Mouse (Mus musculus) cerebellum, adult 2 months (tissue): ENCODE results near the gene Ncoa5. TPM values are rescaled to one million over a fixed set of nuclear protein-coding genes. Genes with fewer than 3 reads are reported as not detected.

ENCODE experiments used
- DNase-seq, 2 experiments: peaks; one replicate each; pipeline ENCODE4 v3.0.0; 2021
- H3K27ac ChIP-seq: fragments of 200-500 bp; 2 replicates; pipeline ENCODE4 v1.5.1; 2012; ENCODE audit warnings: low read length, control low read depth, inconsistent platforms; ENCODE audit not compliant: insufficient read depth
- H3K27me3 ChIP-seq: fragments of 200-500 bp; 2 replicates; pipeline ENCODE4 v1.6.1; 2012; ENCODE audit warnings: inconsistent platforms, mild to moderate bottlenecking, low read length, moderate library complexity; ENCODE audit not compliant: control insufficient read depth, insufficient read depth
- H3K4me1 ChIP-seq: fragments of 200-500 bp; 2 replicates; pipeline ENCODE4 v1.6.1; 2011; ENCODE audit warnings: low read length; ENCODE audit not compliant: control insufficient read depth, insufficient read depth
- H3K4me3 ChIP-seq: fragments of 200-500 bp; replicated peaks from 2 replicates; pipeline ENCODE3; 2011; ENCODE audit warnings: mild to moderate bottlenecking, low read depth, low read length, control low read depth; ENCODE audit not compliant: insufficient read depth
- CTCF ChIP-seq: fragments of 200-500 bp; IDR thresholded peaks from 2 replicates; pipeline ENCODE4 v1.5.1; 2011; ENCODE audit warnings: low read depth, mild to moderate bottlenecking, control low read depth, low read length, moderate library complexity, borderline replicate concordance; ENCODE audit not compliant: insufficient read depth
- POLR2A ChIP-seq: fragments of 200-500 bp; IDR thresholded peaks from 2 replicates; pipeline ENCODE4 v1.6.1; 2011; ENCODE audit warnings: low read length, control low read depth, borderline replicate concordance; ENCODE audit not compliant: insufficient read depth
- WGBS: fragments of 180-500 bp; shearing (Covaris S2); methylation state at CpG from one replicate; pipeline ENCODE4 v1.1.7; 2018; 5-methylcytosine and 5-hydroxymethylcytosine counted together
- polyA plus RNA-seq: library from polyadenylated mRNA; depleted of rRNA; stranded (reverse); fragments of >200 nt; gene quantifications from 2 replicates; pipeline ENCODE4 v1.2.3, GENCODE M21; 2012

Gene Ncoa5
- polyA plus RNA-seq, 1 experiment: 54.9 TPM

DNA sequence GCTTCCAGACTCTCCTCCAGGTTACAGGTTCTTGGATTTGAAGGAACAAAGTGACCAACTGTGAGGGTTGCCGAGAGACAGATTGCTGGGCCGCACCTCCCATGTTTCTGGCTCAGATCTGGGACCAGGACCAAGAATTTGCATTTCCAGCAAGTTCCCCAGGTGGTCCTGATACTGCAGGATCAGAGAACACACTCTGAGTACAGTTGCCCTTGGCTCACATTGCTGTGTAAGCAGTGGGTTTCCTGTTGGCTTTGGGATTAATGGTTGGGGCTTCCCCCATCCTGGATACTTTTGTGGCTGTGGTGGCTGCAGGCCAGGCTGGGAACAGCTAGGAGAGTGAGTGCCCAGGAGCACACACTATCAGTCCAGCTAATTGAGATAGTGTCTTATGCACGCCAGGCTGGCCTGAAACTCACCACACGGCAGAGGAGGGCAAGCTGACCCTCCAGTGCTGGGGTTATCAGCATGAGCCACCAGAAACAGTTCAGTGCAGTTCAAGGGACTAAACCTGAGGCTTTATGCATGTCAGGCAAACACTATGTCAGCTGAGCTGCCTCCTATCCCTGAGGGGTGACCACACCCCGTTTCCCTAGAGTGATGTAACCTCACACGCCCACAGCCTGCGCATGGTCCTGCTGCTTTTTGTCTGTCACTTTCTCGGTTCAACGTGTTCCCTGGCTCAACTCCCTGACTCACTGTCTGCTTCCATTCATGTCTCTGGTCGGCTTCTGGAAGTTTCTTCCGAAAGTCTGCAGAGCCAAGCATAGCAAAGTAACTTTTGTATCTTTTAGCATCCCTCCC, 39.6 kb upstream of the Ncoa5 start:
- Histone ChIP-seq H3K4me3 (no peak overlapping the region), H3K4me1 (peaks cover 36% of the 10 kb centered on the region), H3K27ac (peak overlapping the region; percentile 96), H3K27me3 (no peaks in the 10 kb centered on the region)
- peak; percentile 89 to 95 for DNase-seq
- TF ChIP-seq CTCF (no peak), POLR2A (no peak)
- WGBS: 4% methylated on average over 11 of the region's 11 CpGs

DNA sequence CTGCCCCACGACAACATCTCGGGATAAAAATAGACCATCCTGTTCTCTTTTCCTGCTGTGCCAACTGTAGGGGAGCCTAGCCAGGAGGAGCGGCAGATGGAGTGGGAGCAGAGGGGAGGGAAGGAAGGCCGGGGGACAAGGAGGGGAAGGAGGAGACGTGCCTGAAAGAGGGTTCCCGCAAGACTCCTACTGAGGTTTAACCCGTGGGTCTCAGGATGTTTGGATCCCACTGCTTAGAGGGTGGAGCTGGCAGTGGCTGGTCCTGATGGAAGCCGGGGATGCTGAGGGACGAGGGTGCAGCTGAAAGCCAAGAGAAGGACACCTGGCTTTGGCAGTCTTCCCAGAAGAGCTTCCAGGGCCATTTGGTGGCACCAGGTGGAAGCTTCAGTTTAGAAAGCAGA, 38.7 kb upstream of the Ncoa5 start:
- Histone ChIP-seq H3K27me3 (no peaks in the 10 kb centered on the region), H3K4me1 (peaks cover 36% of the 10 kb centered on the region), H3K4me3 (peak overlapping the region; percentile 41), H3K27ac (peak overlapping the region; percentile 96)
- 0 out of 2 replicates have a peak, but pooled peaks have one; percentile 6 for TF ChIP-seq POLR2A
- TF ChIP-seq CTCF: no peak
- peak; percentile 94 to 95 for DNase-seq
- WGBS: 3% methylated on average over 9 of the region's 9 CpGs

DNA sequence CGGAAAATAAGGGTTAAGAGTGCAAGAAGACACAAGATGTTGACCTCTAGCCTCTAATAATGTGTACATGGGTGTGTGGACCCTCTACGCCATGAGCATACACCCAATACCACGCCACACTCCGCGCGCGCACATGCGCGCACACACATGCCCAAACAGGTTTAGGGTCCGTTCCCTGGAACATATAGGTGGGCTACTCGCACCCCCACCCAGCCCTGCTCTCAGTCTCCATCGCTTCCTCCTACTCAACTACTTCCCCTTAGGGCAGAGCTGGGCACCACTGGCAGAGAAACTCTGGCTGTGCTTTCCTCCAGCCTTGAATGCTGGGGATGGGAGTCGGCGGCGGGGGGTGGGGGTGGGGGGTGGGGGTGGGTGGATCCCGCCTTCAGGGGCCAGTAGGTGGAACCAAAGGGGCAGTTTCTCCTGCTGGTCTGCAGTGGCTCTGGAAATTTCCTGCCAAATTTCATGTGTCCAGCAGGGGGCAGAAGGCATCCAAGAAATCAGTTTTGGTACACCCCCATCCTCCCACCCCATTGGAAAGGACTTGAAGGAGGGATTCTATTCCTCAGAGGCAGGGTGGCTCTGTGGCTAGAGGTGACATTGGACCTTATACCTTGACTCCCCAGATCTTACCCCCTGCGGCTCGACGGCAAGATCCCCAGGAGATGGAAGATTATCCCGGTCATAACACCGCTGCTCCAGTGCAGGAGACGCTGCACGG, 35.6 kb upstream of the Ncoa5 start:
- WGBS: 26% methylated on average over 23 of the region's 23 CpGs
- Histone ChIP-seq H3K27ac (peak overlapping the region; percentile 51; the same call in 1 of the 2 replicates), H3K27me3 (no peaks in the 10 kb centered on the region), H3K4me3 (peak overlapping the region; percentile 30), H3K4me1 (peaks cover 36% of the 10 kb centered on the region)
- peak; percentile 82 for TF ChIP-seq CTCF
- TF ChIP-seq POLR2A: no peak
- DNase-seq: peak; percentile 82 to 88

DNA sequence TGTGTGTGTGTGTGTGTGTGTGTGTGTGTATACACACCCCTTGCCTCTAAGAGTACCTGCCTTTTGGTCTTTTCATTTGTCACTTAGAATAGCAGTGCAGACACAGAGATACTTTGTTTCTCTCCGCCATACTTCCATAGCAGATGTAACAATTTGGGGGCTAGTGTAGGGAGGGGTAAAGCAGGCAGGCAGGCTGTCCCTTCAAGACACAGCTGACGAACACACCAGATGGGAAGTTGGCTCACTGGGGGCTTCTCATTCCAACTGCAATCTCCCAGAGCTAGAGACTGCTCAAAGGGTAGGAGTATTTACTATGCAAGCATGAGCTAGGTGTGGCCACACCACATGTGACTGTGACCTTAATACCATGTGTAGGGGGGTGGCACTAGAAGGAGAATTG, 34.1 kb upstream of the Ncoa5 start:
- WGBS: 73% methylated on average over 2 of the region's 2 CpGs
- Histone ChIP-seq H3K27me3 (no peaks in the 10 kb centered on the region), H3K27ac (no peak overlapping the region), H3K4me1 (peaks cover 23% of the 10 kb centered on the region), H3K4me3 (no peak overlapping the region)
- DNase-seq: no peak
- no peak for TF ChIP-seq POLR2A
- no peak for TF ChIP-seq CTCF

DNA sequence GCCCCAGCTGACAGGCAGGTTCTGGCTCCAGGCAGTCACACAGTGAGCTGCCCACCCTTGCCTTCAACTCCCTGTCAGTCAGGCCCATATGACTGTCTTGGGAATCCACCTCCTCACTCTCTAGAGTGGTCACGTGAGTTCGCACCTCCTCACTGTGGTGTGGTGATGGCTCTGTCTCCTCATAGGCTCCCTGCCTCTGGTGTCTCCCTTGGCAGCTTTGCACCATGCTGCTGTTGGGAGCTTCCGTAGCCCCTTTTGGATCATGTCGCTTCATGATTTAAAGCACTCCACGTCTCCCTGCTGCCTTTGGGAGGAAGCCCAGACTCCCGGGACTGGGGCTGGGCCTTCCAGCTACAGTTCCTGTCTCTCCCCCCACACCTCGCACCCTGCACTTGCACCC, 29.8 kb upstream of the Ncoa5 start:
- Histone ChIP-seq H3K4me3 (no peak overlapping the region), H3K4me1 (no peaks in the 10 kb centered on the region; the same call in 1 of the 2 replicates), H3K27ac (no peak overlapping the region), H3K27me3 (no peaks in the 10 kb centered on the region)
- 36% methylated on average over 7 of the region's 7 CpGs for WGBS
- TF ChIP-seq CTCF (no peak), POLR2A (no peak)
- DNase-seq: no peak

DNA sequence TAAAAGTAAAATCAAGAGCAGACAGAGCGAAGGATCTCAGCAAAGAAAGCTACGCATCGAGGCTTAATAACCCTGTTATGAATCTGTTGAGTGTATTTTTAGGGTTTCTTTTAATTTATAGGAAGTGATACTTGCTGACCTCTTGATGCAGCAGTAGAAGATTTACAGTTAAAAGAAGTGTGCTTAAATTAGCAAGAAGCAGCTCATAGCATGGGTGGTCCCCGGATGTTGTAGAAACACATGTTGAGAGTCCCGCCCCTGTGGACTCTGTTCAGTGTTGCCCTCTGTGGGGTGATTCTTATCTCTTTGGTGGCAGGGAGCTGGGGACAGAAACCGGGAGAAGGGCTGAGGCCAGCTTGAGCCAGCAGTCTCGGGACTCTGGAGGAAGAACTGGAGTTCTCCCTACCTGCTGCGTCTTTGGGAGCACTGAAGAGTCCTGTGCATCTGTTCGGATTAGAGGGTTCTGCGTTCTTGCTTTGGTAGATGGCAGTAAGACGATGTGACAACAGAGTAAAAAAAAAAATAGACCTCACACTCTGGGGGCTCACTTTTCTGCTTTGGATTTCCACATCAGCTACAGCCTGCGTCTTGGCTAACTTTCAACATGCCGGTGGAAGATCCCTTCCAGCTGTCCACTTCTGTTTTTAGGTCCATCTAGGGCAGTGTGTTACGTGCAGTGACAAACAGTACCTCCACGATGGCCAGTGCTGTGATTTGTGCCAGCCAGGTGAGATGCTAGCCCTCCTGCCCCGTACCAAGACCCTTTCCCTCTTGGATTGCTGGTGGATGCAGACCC, 27.2 kb upstream of the Ncoa5 start:
- DNase-seq: no peak
- no peak overlapping the region for H3K4me3 ChIP-seq
- H3K4me1 ChIP-seq: no peaks in the 10 kb centered on the region
- no peak for TF ChIP-seq CTCF
- TF ChIP-seq POLR2A: no peak
- WGBS: 69% methylated on average over 16 of the region's 16 CpGs
- H3K27me3 ChIP-seq: no peaks in the 10 kb centered on the region
- H3K27ac ChIP-seq: no peak overlapping the region

DNA sequence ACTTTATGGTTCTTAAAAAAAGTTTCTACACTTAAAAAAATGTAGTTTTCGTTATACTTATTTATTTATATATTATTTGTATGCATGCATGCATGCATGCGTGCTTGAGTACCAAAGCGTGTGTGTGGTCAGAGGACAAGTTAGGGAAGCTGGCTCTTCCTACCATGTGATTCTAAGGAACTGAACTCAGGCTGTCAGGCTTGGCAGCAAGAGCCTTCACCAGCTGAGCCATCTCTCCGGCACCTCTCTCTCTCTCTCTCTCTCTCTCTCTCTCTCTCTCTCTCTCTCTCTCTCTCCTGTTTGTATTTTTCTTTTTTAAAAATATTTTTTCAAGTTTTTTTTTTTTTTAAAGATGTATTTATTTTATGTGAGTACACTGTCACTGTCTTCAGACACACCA, 25.3 kb upstream of the Ncoa5 start:
- TF ChIP-seq POLR2A: no peak
- no peak for TF ChIP-seq CTCF
- H3K4me3 ChIP-seq: no peak overlapping the region
- WGBS: 82% methylated on average over 4 of the region's 4 CpGs
- no peak overlapping the region for H3K27ac ChIP-seq
- DNase-seq: no peak
- no peaks in the 10 kb centered on the region for H3K27me3 ChIP-seq
- peaks cover 3% of the 10 kb centered on the region; the same call in 1 of the 2 replicates for H3K4me1 ChIP-seq
